Mouse (Mus musculus): ENCODE data around the gene Fam83f. TPM values are rescaled to one million over a fixed set of nuclear protein-coding genes. Genes with fewer than 3 reads are reported as not detected.
"Not testable (repeated sequence)": the region's sequence is repeated elsewhere in the genome, so short reads cannot be mapped to it uniquely, and the experiment has no call there.

Gene Fam83f
- polyA plus RNA-seq, 1 experiment: 8.4 TPM

DNA sequence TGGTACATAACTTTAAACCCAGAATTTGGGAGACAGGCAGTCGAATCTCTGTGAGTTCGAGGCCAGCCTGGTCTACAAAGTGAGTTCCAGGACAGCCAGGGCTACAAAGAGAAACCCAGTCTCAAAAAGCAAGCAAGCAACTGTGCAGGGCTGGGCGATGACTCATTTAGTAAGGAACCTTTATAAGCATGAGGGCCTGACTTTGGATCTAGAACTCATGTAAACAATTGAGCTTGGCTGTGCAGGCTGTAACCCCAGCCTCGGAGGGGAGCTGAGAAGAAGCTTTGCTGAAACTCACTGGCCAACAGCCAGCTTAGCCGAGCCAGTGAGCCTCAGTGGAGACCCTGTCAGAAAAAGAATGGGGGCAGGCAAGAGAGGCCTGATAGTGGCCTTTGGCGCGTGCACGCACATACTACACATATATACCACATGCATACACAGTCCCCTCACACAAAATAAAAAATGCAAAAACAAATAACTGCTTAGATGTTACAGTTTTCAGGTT, 45.0 kb downstream of the Fam83f start:
- Histone ChIP-seq H3K4me1 (ENCODE audit: control insufficient read depth, insufficient read depth, low read length) (peaks cover 10% of the 10 kb centered on the region), H3K27ac (ENCODE audit: insufficient read depth, low read depth, low read length) (no peak overlapping the region), H3K4me3 (ENCODE audit: insufficient read depth, low read length) (no peak overlapping the region)
- no peak for TF ChIP-seq POLR2A (IDR thresholded peaks at IDR 0.05; ENCODE audit: borderline replicate concordance, low read depth, low read length)
- no peak for TF ChIP-seq CTCF (IDR thresholded peaks at IDR 0.05; ENCODE audit: low read depth, low read length)

DNA sequence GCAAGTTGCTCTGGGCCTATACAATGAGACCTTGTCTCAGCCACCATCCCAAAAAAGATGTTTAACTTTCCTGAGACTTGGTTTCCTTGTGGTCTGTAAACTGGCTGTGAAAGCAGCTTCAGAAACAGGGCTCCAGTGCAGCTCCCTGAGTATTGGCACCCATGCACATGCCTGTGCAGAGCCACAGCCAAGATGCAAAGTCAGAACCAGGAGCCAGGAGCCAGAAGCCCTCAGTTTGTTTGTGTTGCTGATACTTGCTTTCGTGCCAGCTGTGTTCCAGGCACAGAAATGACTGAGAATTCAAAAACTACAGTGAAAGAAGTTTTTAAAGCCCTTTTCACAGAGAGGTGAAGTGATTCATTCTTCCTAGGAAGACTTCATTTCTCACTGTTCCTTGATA, 45.8 kb downstream of the Fam83f start:
- H3K4me1 ChIP-seq (ENCODE audit: control insufficient read depth, insufficient read depth, low read length): peaks cover 6% of the 10 kb centered on the region
- H3K27ac ChIP-seq (ENCODE audit: insufficient read depth, low read depth, low read length): no peak overlapping the region
- TF ChIP-seq POLR2A (IDR thresholded peaks at IDR 0.05; ENCODE audit: borderline replicate concordance, low read depth, low read length) (no peak), CTCF (IDR thresholded peaks at IDR 0.05; ENCODE audit: low read depth, low read length) (no peak)
- no peak overlapping the region for H3K4me3 ChIP-seq (ENCODE audit: insufficient read depth, low read length)

DNA sequence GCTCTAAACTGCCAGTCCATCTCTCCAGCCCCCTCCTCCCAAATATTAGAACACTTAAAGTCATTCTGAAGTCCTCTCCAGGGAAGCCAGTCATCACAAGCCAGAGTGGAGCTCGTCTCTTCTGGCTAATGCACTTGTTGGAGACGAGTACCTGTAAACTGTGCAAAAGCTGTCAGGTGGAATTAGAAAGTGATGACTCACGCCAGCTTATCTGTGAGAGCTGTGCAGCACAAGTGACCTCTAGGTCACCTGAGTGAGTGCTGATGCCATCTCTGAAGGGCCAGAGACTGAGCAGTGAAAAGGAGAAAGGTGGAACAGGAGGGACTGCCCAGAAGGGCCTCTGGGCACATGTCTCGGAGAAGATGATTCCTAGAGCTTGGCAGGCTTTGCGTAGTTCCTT, 48.6 kb downstream of the Fam83f start:
- TF ChIP-seq CTCF (IDR thresholded peaks at IDR 0.05; ENCODE audit: low read depth, low read length) (no peak), POLR2A (IDR thresholded peaks at IDR 0.05; ENCODE audit: borderline replicate concordance, low read depth, low read length) (no peak)
- no peak overlapping the region for H3K4me3 ChIP-seq (ENCODE audit: insufficient read depth, low read length)
- no peak overlapping the region for H3K27ac ChIP-seq (ENCODE audit: insufficient read depth, low read depth, low read length)
- peaks cover 16% of the 10 kb centered on the region for H3K4me1 ChIP-seq (ENCODE audit: control insufficient read depth, insufficient read depth, low read length)

DNA sequence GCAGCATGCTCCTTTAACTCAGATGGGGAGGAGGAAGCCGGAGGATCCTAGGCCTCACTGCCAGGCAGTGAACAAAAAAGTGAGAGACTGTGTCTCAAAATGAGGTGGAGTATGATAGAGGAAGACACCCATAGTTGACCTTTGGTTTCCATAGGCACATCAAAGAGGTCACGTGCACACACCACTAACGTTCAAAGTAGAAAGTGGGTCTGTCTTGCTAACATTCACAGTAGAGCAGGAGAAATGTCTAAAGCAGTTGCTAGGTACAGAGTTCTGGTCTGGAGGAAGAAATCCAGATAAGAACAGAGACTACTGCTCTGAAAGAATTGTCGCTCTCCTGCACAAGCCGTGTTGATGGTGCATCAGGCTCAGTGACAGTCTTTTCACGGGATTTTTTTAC, 50.2 kb downstream of the Fam83f start:
- TF ChIP-seq CTCF (IDR thresholded peaks at IDR 0.05; ENCODE audit: low read depth, low read length) (no peak), POLR2A (IDR thresholded peaks at IDR 0.05; ENCODE audit: borderline replicate concordance, low read depth, low read length) (no peak)
- H3K4me3 ChIP-seq (ENCODE audit: insufficient read depth, low read length): no peak overlapping the region
- H3K27ac ChIP-seq (ENCODE audit: insufficient read depth, low read depth, low read length): no peak overlapping the region
- H3K4me1 ChIP-seq (ENCODE audit: control insufficient read depth, insufficient read depth, low read length): peaks cover 12% of the 10 kb centered on the region

DNA sequence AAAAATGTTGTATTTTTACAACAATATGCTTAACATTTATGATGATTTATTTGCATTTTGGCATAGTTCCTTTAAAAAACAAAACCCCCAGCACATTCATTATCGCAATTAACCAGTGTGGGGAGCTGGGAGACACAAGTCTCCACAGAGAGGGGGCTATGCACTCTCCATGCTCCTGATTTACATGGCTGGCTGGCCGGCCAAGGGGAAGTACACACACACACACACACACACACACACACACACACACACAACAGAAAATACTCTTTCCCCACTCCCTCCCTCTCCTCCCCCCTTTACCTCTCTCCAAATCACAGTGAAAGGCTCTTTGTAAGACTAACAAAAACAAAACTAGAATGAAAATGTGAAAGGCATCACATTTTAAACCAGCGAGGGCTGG, 50.7 kb downstream of the Fam83f start:
- no peak overlapping the region for H3K4me3 ChIP-seq (ENCODE audit: insufficient read depth, low read length)
- H3K4me1 ChIP-seq (ENCODE audit: control insufficient read depth, insufficient read depth, low read length): peaks cover 11% of the 10 kb centered on the region
- no peak for TF ChIP-seq POLR2A (IDR thresholded peaks at IDR 0.05; ENCODE audit: borderline replicate concordance, low read depth, low read length)
- no peak for TF ChIP-seq CTCF (IDR thresholded peaks at IDR 0.05; ENCODE audit: low read depth, low read length)
- H3K27ac ChIP-seq (ENCODE audit: insufficient read depth, low read depth, low read length): no peak overlapping the region

DNA sequence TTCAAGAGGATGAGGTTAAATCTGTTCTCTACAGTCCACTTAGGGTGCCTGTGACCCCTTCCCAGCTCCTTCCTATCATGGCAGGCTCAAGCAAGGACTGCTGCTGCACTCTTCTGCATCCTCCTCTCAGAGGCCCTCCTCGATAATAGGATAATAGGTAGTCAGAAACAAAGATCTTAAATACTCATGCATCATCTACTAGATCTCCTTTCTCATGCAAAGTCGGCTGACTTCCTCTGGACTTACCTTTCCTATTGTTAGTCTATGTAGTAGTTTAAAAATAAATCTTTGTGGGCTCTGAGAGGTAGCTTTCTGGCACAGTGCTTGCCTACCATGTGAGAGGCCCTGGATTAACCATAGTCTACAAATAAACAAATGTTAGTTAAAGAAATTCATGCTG, 57.8 kb downstream of the Fam83f start:
- Histone ChIP-seq H3K4me1 (ENCODE audit: control insufficient read depth, insufficient read depth, low read length) (peaks cover 2% of the 10 kb centered on the region), H3K4me3 (ENCODE audit: insufficient read depth, low read length) (no peak overlapping the region), H3K27ac (ENCODE audit: insufficient read depth, low read depth, low read length) (no peak overlapping the region)
- TF ChIP-seq POLR2A (IDR thresholded peaks at IDR 0.05; ENCODE audit: borderline replicate concordance, low read depth, low read length) (no peak), CTCF (IDR thresholded peaks at IDR 0.05; ENCODE audit: low read depth, low read length) (no peak)

DNA sequence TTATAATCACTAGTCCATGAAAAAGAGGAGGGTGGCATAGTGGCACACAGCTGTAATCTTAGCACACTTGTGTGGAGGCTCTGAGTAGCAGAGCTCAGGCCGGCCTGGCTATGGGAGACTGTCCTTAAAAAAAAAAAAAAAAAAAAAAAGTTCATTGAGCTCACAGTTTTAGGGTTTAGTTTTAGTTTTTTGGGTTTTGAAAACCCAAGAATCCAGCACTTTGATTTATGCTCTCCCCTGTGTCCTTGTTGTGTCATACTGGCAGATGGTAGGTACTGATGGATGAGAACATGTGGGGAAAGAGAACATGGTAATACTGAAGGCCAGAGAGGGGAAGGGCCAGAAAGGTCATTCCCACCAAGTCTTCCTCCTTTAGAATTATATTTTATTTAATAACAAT, 59.4 kb downstream of the Fam83f start:
- H3K4me1 ChIP-seq (ENCODE audit: control insufficient read depth, insufficient read depth, low read length): no peaks in the 10 kb centered on the region
- no peak overlapping the region for H3K4me3 ChIP-seq (ENCODE audit: insufficient read depth, low read length)
- no peak for TF ChIP-seq POLR2A (IDR thresholded peaks at IDR 0.05; ENCODE audit: borderline replicate concordance, low read depth, low read length)
- no peak for TF ChIP-seq CTCF (IDR thresholded peaks at IDR 0.05; ENCODE audit: low read depth, low read length)
- no peak overlapping the region for H3K27ac ChIP-seq (ENCODE audit: insufficient read depth, low read depth, low read length)

DNA sequence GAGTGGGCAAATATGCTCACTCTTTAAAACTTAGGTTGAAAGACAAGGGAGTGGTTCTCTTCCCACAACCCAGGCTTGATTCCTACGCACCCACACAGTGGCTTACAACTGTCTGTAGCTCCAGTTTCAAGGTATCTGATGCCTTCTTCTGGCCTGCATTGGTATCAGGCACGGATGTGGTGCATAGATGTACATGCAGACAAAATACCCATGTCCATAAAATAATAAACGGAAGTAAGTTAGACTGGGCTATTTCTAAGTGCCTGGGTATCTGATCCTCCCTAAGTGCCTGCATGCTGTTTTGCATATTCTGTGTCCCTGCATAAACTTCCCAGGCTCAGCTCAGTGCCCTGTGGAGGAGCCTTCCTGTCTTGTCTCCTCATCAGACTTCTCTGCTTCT, 59.9 kb downstream of the Fam83f start:
- no peak overlapping the region for H3K4me3 ChIP-seq (ENCODE audit: insufficient read depth, low read length)
- H3K27ac ChIP-seq (ENCODE audit: insufficient read depth, low read depth, low read length): no peak overlapping the region
- TF ChIP-seq POLR2A (IDR thresholded peaks at IDR 0.05; ENCODE audit: borderline replicate concordance, low read depth, low read length) (no peak), CTCF (IDR thresholded peaks at IDR 0.05; ENCODE audit: low read depth, low read length) (no peak)
- H3K4me1 ChIP-seq (ENCODE audit: control insufficient read depth, insufficient read depth, low read length): no peaks in the 10 kb centered on the region

DNA sequence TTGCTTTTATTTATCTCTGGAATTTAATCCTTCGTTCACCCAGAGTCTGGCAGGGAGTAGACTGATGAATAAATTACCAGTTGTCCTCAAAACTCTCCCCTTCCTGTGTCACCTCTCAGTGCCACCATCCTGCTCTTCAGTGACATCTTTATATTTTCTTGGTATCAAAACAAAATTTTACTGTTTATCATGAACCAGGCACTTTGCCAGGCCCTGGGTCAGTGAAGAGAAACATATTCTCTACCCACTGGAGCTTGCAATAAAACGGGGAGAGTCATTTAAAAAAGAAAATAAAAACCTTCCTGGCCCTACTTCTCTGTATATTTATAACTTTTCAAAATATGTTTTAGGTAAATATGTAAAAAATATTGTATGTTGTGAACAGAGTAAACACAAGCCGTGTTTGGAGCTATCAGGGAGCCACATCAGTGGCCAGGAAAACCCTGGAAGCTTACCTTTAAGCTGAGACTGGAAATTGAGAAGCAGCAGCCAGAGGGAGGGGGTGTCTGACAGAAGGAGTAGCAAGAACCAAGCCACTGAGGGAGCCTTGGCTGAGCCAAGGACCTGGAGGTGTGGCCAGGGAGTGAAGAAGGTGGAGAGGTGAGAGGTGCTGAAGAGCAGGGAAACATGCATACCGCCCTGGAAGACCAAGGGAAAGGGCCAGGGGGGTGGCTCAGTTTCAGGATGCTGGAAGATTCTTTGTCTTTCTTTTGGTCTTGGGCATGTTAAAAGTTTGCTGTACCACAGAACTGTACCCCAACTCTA, 60.8 kb downstream of the Fam83f start:
- no peaks in the 10 kb centered on the region for H3K4me1 ChIP-seq (ENCODE audit: control insufficient read depth, insufficient read depth, low read length)
- no peak overlapping the region for H3K4me3 ChIP-seq (ENCODE audit: insufficient read depth, low read length)
- H3K27ac ChIP-seq (ENCODE audit: insufficient read depth, low read depth, low read length): no peak overlapping the region
- TF ChIP-seq POLR2A (IDR thresholded peaks at IDR 0.05; ENCODE audit: borderline replicate concordance, low read depth, low read length) (no peak), CTCF (IDR thresholded peaks at IDR 0.05; ENCODE audit: low read depth, low read length) (no peak)

DNA sequence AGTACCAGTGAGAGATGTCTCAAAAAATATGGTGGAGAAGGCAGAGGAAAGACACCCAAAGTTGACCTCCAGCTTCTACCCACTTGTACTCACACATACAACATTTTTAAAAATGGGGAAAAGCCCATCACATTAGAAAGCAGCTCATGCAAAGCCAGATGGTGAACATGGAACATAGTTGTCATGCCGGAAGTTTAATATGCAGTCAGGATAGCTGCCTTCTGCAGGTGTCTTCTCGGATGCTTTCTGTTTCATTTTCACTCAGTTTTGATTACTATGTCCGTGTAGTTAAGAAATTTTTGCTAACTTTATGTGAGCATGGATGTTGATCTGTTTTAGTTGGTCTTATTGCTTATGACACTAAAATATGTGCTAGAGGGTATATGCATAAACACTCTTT, 63.7 kb downstream of the Fam83f start:
- TF ChIP-seq POLR2A (IDR thresholded peaks at IDR 0.05; ENCODE audit: borderline replicate concordance, low read depth, low read length) (no peak), CTCF (IDR thresholded peaks at IDR 0.05; ENCODE audit: low read depth, low read length) (no peak)
- H3K4me1 ChIP-seq (ENCODE audit: control insufficient read depth, insufficient read depth, low read length): peaks cover 3% of the 10 kb centered on the region
- no peak overlapping the region for H3K4me3 ChIP-seq (ENCODE audit: insufficient read depth, low read length)
- H3K27ac ChIP-seq (ENCODE audit: insufficient read depth, low read depth, low read length): no peak overlapping the region

DNA sequence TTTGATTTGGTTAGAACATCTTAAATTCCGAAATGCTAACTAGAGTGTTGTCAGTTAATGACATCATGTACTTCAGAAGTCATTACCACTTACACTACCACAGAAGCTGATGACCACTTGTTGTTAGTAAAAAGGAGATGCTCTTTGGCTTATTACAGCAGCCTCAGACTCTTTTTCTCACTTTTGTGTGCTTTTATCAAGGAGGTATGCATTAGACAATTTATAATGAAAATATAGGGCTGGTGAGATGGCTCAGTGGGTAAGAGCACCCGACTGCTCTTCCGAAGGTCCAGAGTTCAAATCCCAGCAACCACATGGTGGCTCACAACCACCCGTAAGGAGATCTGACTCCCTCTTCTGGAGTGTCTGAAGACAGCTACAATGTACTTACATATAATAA, 64.1 kb downstream of the Fam83f start:
- not testable (repeated sequence) for H3K4me3 ChIP-seq (ENCODE audit: insufficient read depth, low read length); H3K4me1 ChIP-seq (ENCODE audit: control insufficient read depth, insufficient read depth, low read length); H3K27ac ChIP-seq (ENCODE audit: insufficient read depth, low read depth, low read length)

Data from bone marrow macrophage, adult 2 months (primary cell).